In the genomic region with DNA sequence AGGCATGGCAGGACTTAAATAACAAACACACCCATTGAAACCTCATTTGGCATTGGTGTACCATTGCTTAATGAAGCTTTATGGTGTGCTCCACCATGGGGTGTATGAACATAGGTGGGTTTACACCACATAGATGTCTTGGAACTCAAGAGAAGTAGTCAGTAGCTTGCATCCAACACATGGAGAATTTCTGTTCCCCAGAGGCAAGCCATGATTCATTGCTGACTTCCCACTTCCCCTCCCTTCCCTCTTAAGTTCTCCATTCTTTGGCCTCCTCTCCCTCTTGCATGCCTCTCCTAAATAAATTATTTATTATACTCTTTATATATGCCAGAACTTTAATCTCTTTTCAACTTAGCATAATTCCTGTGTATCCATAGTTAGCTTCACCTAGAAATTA, we compare ENCODE assay signal across 7 mouse cellular contexts.
"Had no signal": no experiment of that assay in that cellular context is flagged by ENCODE, and none has a peak within 500 bp of the region (broad histone marks: within the 10 kb centered on the region; RNA-seq: fewer than 3 reads in every experiment).

No protein-coding gene starts in this region.

- DNase-seq: liver, postnatal 0 days; lung, embryonic 14.5 days; lung, postnatal 10 days; right cerebral cortex, postnatal 14 days; thymus, adult 2 months; thymus, postnatal 25 days; thymus, postnatal 4 days had no signal
